Mouse (Mus musculus) neural tube, embryonic 15.5 days (tissue): ENCODE measurements at regions not wholly inside any gene's neighbourhood (a gene's known extent, or its start where the extent isn't known, plus 50 kb on each side); places are given as distances from the start of the nearest gene placed in this dataset.

Experiments
- ATAC-seq: fragments of 200-750 bp; cut with Nextera tagmentation; 2 replicates; pipeline ENCODE4 v1.8.0; 2017; ENCODE audit warnings: mild to moderate bottlenecking, moderate TSS enrichment, moderate library complexity; ENCODE audit not compliant: low FRiP score
- H3K27ac ChIP-seq: fragments of 300-500 bp; sonication (generic); replicated peaks from 2 replicates; pipeline ENCODE4 v1.5.1; 2015; ENCODE audit warnings: mild to moderate bottlenecking, inconsistent platforms
- H3K27me3 ChIP-seq: fragments of 300-500 bp; sonication (generic); replicated peaks from 2 replicates; pipeline ENCODE4 v1.6.1; 2015; ENCODE audit warnings: inconsistent platforms
- H3K36me3 ChIP-seq: fragments of 300-500 bp; sonication (generic); 2 replicates; pipeline ENCODE4 v1.6.1; 2015; ENCODE audit warnings: inconsistent platforms
- H3K4me1 ChIP-seq: fragments of 300-500 bp; sonication (generic); 2 replicates; pipeline ENCODE4 v1.6.1; 2015; ENCODE audit warnings: inconsistent platforms
- H3K4me2 ChIP-seq: fragments of 300-500 bp; sonication (generic); 2 replicates; pipeline ENCODE4 v1.6.1; 2015; ENCODE audit warnings: inconsistent platforms, mild to moderate bottlenecking, moderate library complexity
- H3K4me3 ChIP-seq: fragments of 300-500 bp; sonication (generic); replicated peaks from 2 replicates; pipeline ENCODE4 v1.5.1; 2015; ENCODE audit warnings: mild to moderate bottlenecking, inconsistent platforms
- H3K9ac ChIP-seq: fragments of 300-500 bp; sonication (generic); replicated peaks from 2 replicates; pipeline ENCODE4 v1.6.1; 2015; ENCODE audit warnings: mild to moderate bottlenecking, inconsistent platforms
- H3K9me3 ChIP-seq: fragments of 300-500 bp; sonication (generic); replicated peaks from 2 replicates; pipeline ENCODE4 v1.6.1; 2016; ENCODE audit warnings: inconsistent platforms
- WGBS: fragments of 180-500 bp; shearing (Covaris S2); methylation state at CpG from one replicate; pipeline ENCODE4 v1.1.7; 2015; ENCODE audit warnings: mixed read lengths; 5-methylcytosine and 5-hydroxymethylcytosine counted together

DNA sequence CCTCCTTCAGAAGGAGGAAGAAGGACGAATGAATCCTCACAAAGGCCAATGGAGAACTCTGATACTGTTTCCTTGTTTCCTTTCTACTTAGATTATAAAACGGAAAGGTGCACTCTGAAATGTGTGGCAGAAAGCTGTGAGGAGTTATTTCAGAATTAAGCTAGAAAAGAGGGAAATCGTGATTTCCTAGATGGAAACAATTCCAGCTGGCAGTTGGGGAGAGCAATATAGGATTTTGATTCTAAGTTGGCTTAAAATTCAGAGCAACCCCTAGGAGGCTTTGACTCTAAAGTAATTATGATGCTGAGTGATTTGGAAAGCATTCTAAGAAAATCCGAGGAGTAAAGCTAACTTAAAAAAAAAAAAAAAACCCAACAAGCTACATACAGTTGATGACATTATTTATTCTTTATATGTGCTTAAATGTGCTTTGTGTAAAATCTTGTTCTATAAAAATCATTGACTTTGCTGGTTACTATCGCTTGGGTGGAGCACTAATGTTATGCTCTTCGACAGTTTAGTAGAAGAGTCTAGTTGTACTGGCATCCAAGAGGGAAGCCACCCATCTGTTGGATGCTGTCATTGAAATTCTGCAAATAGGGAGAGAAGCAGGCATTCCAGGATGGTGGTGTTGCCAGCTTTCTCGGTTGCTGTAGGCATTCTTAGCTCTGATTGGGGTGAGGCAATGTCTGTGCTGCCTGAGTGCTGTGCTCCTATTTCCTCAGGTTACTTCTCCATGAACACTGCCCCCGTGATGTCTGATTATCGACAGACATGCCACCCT, 432.3 kb downstream of the Slc4a3 start:
- Histone ChIP-seq H3K4me3 (no peak overlapping the region), H3K36me3 (no peaks in the 10 kb centered on the region), H3K27ac (no peak overlapping the region), H3K4me1 (no peaks in the 10 kb centered on the region), H3K27me3 (no peaks in the 10 kb centered on the region), H3K4me2 (no peak overlapping the region), H3K9ac (no peak overlapping the region), H3K9me3 (no peaks in the 10 kb centered on the region)
- no peak for ATAC-seq
- 90% methylated on average over 9 of the region's 9 CpGs for WGBS

- Histone ChIP-seq H3K27me3 (no peaks in the 10 kb centered on the region), H3K9ac (no peak overlapping the region), H3K36me3 (no peaks in the 10 kb centered on the region), H3K4me3 (no peak overlapping the region), H3K27ac (no peak overlapping the region), H3K4me2 (no peak overlapping the region), H3K9me3 (no peaks in the 10 kb centered on the region), H3K4me1 (no peaks in the 10 kb centered on the region)
- ATAC-seq: no peak
- WGBS: 59% methylated on average over 8 of the region's 8 CpGs
These were observed 437.0 kb downstream of the Slc4a3 start for GRCm38 (mm10) chr1:75983057-75983456.

- Histone ChIP-seq H3K27me3 (no peaks in the 10 kb centered on the region), H3K9me3 (no peaks in the 10 kb centered on the region), H3K9ac (no peak overlapping the region), H3K4me1 (no peaks in the 10 kb centered on the region), H3K27ac (no peak overlapping the region), H3K4me3 (no peak overlapping the region), H3K36me3 (no peaks in the 10 kb centered on the region), H3K4me2 (no peak overlapping the region)
- 75% methylated on average over 3 of the region's 3 CpGs for WGBS
- ATAC-seq: no peak
These were observed 437.4 kb downstream of the Slc4a3 start for GRCm38 (mm10) chr1:75983487-75983886.

- H3K9me3 ChIP-seq: no peaks in the 10 kb centered on the region
- H3K4me1 ChIP-seq: no peaks in the 10 kb centered on the region
- no peak overlapping the region for H3K4me2 ChIP-seq
- no peak for ATAC-seq
- no peak overlapping the region for H3K9ac ChIP-seq
- no peak overlapping the region for H3K27ac ChIP-seq
- H3K4me3 ChIP-seq: no peak overlapping the region
- WGBS: 85% methylated on average over 3 of the region's 3 CpGs
- no peaks in the 10 kb centered on the region for H3K36me3 ChIP-seq
- H3K27me3 ChIP-seq: no peaks in the 10 kb centered on the region
These were observed 442.4 kb downstream of the Slc4a3 start for GRCm38 (mm10) chr1:75988496-75988895.

GRCm38 (mm10) chr1:75992039-75992438, 446.0 kb downstream of the Slc4a3 start:
- 87% methylated on average over 3 of the region's 3 CpGs for WGBS
- Histone ChIP-seq H3K36me3 (no peaks in the 10 kb centered on the region), H3K27me3 (no peaks in the 10 kb centered on the region), H3K4me1 (no peaks in the 10 kb centered on the region), H3K4me3 (no peak overlapping the region), H3K9me3 (no peaks in the 10 kb centered on the region), H3K9ac (no peak overlapping the region), H3K4me2 (no peak overlapping the region), H3K27ac (no peak overlapping the region)
- ATAC-seq: no peak

DNA sequence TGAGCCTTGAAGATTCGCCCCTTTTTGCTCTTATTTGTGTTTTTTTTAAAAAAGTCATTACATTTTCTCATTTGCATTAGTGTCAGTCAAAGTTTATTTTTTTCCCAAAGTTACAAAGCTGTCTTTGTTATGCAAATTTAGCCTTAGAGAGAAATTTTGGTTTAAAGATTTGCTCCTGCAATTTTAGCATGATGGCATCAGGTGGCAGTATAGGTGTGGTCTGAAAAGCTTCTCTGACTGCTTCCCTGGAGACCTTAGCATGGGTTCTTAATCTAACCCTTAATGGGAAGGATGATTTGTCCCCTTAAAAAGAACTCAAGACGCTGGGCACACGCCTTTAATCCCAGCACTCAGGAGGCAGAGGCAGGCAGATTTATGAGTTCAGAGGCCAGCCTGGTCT, 451.2 kb downstream of the Slc4a3 start:
- H3K9me3 ChIP-seq: no peaks in the 10 kb centered on the region
- no peak for ATAC-seq
- H3K4me2 ChIP-seq: no peak overlapping the region
- no peaks in the 10 kb centered on the region for H3K27me3 ChIP-seq
- no peak overlapping the region for H3K9ac ChIP-seq
- H3K4me3 ChIP-seq: no peak overlapping the region
- 48% methylated on average over 3 of the region's 3 CpGs for WGBS
- H3K4me1 ChIP-seq: no peaks in the 10 kb centered on the region
- H3K36me3 ChIP-seq: no peaks in the 10 kb centered on the region
- H3K27ac ChIP-seq: no peak overlapping the region

GRCm38 (mm10) chr1:76001124-76001523, 455.1 kb downstream of the Slc4a3 start:
- Histone ChIP-seq H3K9ac (no peak overlapping the region), H3K4me2 (no peak overlapping the region), H3K27ac (no peak overlapping the region), H3K9me3 (no peaks in the 10 kb centered on the region), H3K27me3 (no peaks in the 10 kb centered on the region), H3K4me1 (no peaks in the 10 kb centered on the region), H3K4me3 (no peak overlapping the region), H3K36me3 (no peaks in the 10 kb centered on the region)
- ATAC-seq: no peak
- 81% methylated on average over 9 of the region's 9 CpGs for WGBS

GRCm38 (mm10) chr1:76009601-76010000, 463.5 kb downstream of the Slc4a3 start:
- Histone ChIP-seq H3K4me3 (no peak overlapping the region), H3K9ac (no peak overlapping the region), H3K4me1 (no peaks in the 10 kb centered on the region), H3K36me3 (no peaks in the 10 kb centered on the region), H3K4me2 (no peak overlapping the region), H3K27ac (no peak overlapping the region), H3K9me3 (no peaks in the 10 kb centered on the region), H3K27me3 (no peaks in the 10 kb centered on the region)
- no peak for ATAC-seq
- 41% methylated on average over 3 of the region's 3 CpGs for WGBS

DNA sequence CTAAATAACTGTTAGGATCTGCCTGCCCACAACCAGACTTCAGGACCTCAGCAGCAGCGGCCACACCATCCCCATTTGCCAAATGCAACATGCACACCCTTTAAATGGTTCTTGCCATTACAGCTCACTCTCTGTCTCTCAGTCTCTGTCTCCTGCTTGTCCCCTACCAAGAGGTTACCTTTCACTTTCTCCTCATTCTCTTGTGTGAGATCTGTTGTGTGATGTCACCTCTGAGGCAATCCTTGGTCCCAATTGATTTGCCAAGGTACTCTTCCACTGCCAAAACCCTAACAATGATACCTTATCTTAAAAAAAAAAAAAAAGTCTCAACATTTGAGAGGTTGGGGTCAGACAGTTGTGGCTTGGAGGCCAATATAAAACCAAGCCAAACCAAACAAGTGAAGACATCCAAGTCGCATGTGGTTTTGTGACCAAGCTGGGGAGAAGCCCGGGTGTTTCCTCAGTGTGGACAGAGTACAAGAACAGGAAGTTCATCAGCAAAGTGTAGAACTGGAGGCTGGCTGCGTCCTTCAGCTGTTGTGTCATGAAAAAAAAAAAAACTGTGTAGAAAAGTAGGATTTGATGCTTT, 464.2 kb downstream of the Slc4a3 start:
- no peak overlapping the region for H3K4me2 ChIP-seq
- H3K36me3 ChIP-seq: no peaks in the 10 kb centered on the region
- whole genome bisulfite sequencing: 83% methylated on average over 4 of the region's 4 CpGs

DNA sequence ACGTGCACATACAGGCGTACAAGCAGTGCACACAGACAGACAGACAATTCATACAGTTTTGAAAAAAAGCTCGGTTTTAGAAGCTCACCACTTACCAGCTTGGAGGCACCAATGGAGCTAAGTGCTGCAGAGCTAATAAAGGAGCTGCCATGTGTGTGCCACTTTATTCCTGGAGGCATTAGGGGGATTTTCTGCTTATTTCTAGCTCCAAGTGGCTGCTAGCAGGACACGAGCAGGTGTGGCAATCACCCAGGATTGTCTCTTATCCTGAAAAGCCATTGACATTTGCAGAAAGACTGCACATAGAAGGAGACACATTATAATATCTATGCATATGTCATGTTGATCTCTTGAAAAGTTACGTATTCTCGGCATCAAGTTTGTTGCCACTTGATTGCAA, 472.5 kb downstream of the Slc4a3 start:
- no peak for ATAC-seq
- Histone ChIP-seq H3K4me1 (no peaks in the 10 kb centered on the region), H3K9ac (no peak overlapping the region), H3K27ac (no peak overlapping the region), H3K4me3 (no peak overlapping the region), H3K36me3 (no peaks in the 10 kb centered on the region), H3K4me2 (no peak overlapping the region), H3K9me3 (no peaks in the 10 kb centered on the region), H3K27me3 (no peaks in the 10 kb centered on the region)
- WGBS: 92% methylated on average over 6 of the region's 6 CpGs

More for the DNA sequence above, 464.2 kb downstream of the Slc4a3 start:
- H3K4me3 ChIP-seq: no peak overlapping the region
- no peak overlapping the region for H3K27ac ChIP-seq
- no peaks in the 10 kb centered on the region for H3K27me3 ChIP-seq
- H3K9me3 ChIP-seq: no peaks in the 10 kb centered on the region
- H3K4me1 ChIP-seq: no peaks in the 10 kb centered on the region
- no peak overlapping the region for H3K9ac ChIP-seq
- no peak for ATAC-seq

GRCm38 (mm10) chr1:76019071-76019470, 473.0 kb downstream of the Slc4a3 start:
- no peak overlapping the region for H3K9ac ChIP-seq

DNA sequence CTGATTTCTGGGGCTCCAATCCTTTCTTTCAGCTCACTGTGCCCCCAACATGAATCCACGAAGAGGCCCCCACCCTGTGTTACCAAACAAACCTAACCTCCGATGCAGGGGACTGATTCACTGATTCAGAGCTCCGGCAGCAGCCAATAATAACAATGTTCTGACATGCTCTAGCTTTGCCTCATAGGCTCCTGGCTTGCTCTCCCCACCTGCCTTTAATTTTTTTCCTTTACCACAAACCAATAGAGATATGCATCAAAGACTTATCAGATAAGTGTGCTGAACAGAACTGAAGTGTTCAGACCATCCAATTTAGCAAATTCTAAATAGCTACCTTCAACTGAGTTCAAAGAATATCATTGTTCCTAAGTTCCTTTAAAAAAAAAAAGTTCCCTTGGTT, 478.6 kb downstream of the Slc4a3 start:
- Histone ChIP-seq H3K9me3 (no peaks in the 10 kb centered on the region), H3K9ac (no peak overlapping the region), H3K4me1 (0 out of 2 replicates have a peak, but pooled peaks cover 5% of the 10 kb centered on the region), H3K36me3 (no peaks in the 10 kb centered on the region), H3K4me3 (no peak overlapping the region), H3K27ac (no peak overlapping the region), H3K4me2 (no peak overlapping the region), H3K27me3 (no peaks in the 10 kb centered on the region)
- no peak for ATAC-seq
- WGBS: 62% methylated on average over 3 of the region's 3 CpGs

More at GRCm38 (mm10) chr1:76019071-76019470, 473.0 kb downstream of the Slc4a3 start:
- Histone ChIP-seq H3K27ac (no peak overlapping the region), H3K9me3 (no peaks in the 10 kb centered on the region), H3K36me3 (no peaks in the 10 kb centered on the region), H3K4me2 (no peak overlapping the region), H3K4me1 (no peaks in the 10 kb centered on the region), H3K27me3 (no peaks in the 10 kb centered on the region), H3K4me3 (no peak overlapping the region)
- 84% methylated on average over 11 of the region's 11 CpGs for WGBS
- no peak for ATAC-seq
